Mouse (Mus musculus) ES-E14 (cell line): Measurements from ENCODE around the gene Fuca1. TPM values are rescaled to one million over a fixed set of nuclear protein-coding genes. Genes with fewer than 3 reads are reported as not detected.

ENCODE experiments used
- DNase-seq: peaks from one replicate; pipeline ENCODE4 v3.0.0-alpha.2; 2013; ENCODE audit warnings: low read depth, low spot score
- H3K27ac ChIP-seq: 2 replicates; pipeline ENCODE4 v1.5.1; 2012; ENCODE audit warnings: low read depth, mild to moderate bottlenecking, low read length, moderate library complexity, mixed read lengths; ENCODE audit not compliant: poor library complexity, insufficient read depth, severe bottlenecking
- H3K36me3 ChIP-seq: 2 replicates; pipeline ENCODE4 v1.6.1; 2012; ENCODE audit warnings: mild to moderate bottlenecking, low read length, moderate library complexity, mixed read lengths; ENCODE audit not compliant: control insufficient read depth, poor library complexity, insufficient read depth, severe bottlenecking
- H3K4me1 ChIP-seq, 2 experiments: fragments of 150-350 bp in 1 of 2; sonication (generic) in 1 of 2; 2 replicates each; pipeline ENCODE4 v1.6.1; 2012; ENCODE audit warnings: low read length in 2 of 2, mild to moderate bottlenecking in 1 of 2, mixed read lengths in 1 of 2; ENCODE audit not compliant: control insufficient read depth in 2 of 2, insufficient read depth in 2 of 2, poor library complexity in 1 of 2
- H3K4me3 ChIP-seq, 2 experiments: fragments of 150-350 bp in 1 of 2; sonication (generic) in 1 of 2; 2 replicates each; pipeline ENCODE4 v1.5.1; 2012; ENCODE audit warnings: low read length in 2 of 2, low read depth in 1 of 2, mild to moderate bottlenecking in 1 of 2, mixed read lengths in 1 of 2; ENCODE audit not compliant: insufficient read depth in 1 of 2, poor library complexity in 1 of 2, severe bottlenecking in 1 of 2
- H3K9ac ChIP-seq: 2 replicates; pipeline ENCODE4 v1.6.1; 2012; ENCODE audit warnings: low read depth, mild to moderate bottlenecking, low read length, mixed read lengths; ENCODE audit not compliant: poor library complexity, insufficient read depth, severe bottlenecking
- H3K9me3 ChIP-seq: fragments of 150-350 bp; sonication (generic); 2 replicates; pipeline ENCODE4 v1.6.1; 2012; ENCODE audit warnings: low read depth, mild to moderate bottlenecking, low read length; ENCODE audit not compliant: control insufficient read depth, insufficient read depth
- CHD2 ChIP-seq: IDR thresholded peaks from 2 replicates; pipeline ENCODE4 v1.6.1; 2014; ENCODE audit warnings: mild to moderate bottlenecking, low read depth, low read length, inconsistent platforms
- HCFC1 ChIP-seq: IDR thresholded peaks from 2 replicates; pipeline ENCODE4 v1.6.1; 2012; ENCODE audit warnings: low read length, inconsistent platforms, borderline replicate concordance; ENCODE audit not compliant: insufficient read depth
- MAFK ChIP-seq: IDR thresholded peaks from 2 replicates; pipeline ENCODE4 v1.6.1; 2014; ENCODE audit warnings: mild to moderate bottlenecking, low read depth, low read length, inconsistent platforms; ENCODE audit not compliant: insufficient read depth
- ZC3H11A ChIP-seq: IDR thresholded peaks from 2 replicates; pipeline ENCODE4 v1.6.1; 2012; ENCODE audit warnings: low read depth, mild to moderate bottlenecking, inconsistent platforms, low read length, borderline replicate concordance
- ZNF384 ChIP-seq: IDR thresholded peaks from 2 replicates; pipeline ENCODE4 v1.6.1; 2012; ENCODE audit warnings: low read depth, low read length, inconsistent platforms
- in situ Hi-C, 2 experiments: fragments of 600-800 bp; cut with MboI; formaldehyde crosslinking; loops; one replicate each; pipeline ENCODE4 v1.15.1; 2025; ENCODE audit warnings: low sequenced_read_pairs in 2 of 2, inconsistent platforms in 1 of 2; ENCODE audit not compliant: unreplicated experiment in 2 of 2
- total RNA-seq: library from RNA; depleted of rRNA; stranded (reverse); fragments of 300-350 nt; gene quantifications from 2 replicates; pipeline ENCODE4 v1.2.3, GENCODE M21; 2012

The Fuca1 gene
- total RNA-seq, 1 experiment, result 69.8 TPM

DNA sequence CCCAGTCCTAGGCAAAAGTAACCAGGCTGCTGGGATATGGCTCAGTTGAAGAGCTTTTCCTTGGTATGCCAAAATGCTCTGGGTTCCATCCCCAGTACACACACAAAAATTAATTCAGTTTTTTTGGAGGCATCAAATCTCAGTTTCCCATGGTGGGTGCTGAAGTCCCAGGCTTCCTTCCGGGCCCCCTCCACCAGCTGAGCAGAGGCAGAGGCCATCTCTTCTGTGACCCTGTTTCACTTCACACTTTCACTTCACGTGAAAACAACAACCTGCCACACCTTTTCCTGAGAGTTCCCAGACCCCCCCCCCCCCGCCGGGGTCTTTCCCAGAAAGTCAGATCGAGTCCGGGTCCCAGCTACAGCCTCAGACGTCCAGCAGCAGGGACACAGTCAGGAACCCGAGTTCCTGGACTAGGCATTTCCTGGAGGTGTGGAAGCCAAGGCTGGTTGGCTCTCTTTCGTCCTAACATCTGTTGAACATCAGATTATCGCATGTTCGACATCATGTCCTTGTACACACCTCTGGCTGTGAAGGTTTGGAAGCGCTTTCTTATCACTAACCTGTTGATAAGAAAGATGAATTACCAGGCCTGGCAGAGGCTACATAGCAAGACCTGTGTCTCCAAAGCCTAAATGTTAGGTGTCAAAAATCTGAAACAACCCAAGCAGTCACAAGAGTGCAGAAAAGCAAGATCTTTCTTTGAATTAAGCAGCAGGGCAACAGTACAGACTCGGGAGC lies 11.0 kb upstream of the Fuca1 start:
- in situ Hi-C loops, result no loop called here
- no peaks in the 10 kb centered on the region for H3K4me1 ChIP-seq
- H3K36me3 ChIP-seq, result no peaks in the 10 kb centered on the region
- H3K27ac ChIP-seq, result no peak overlapping the region
- no peaks in the 10 kb centered on the region for H3K9me3 ChIP-seq
- no peak overlapping the region for H3K4me3 ChIP-seq
- no peak for DNase-seq
- H3K9ac ChIP-seq, result no peak overlapping the region
- TF ChIP-seq ZC3H11A, result no peak
- TF ChIP-seq ZNF384, result no peak
- no peak for TF ChIP-seq CHD2
- TF ChIP-seq HCFC1, result no peak
- TF ChIP-seq MAFK, result no peak

DNA sequence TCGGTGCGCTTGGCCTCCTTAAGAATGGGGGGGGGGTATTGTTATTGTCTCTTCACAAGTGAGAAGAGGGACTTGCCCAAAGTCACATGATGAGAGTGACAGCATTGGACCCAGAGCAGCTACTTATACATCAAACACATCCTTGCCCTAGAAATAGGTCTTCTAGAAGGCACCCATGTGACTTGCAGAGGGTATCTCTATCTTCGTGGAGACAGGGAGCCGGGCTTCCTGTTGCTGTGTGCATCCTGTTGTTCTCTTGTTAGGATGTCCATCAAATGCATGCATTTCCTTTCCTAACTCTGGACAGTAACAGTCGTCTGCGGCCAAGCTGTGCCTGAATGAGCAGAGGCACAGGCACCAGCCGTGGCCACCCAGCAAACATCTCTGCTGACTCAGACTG lies 9.0 kb upstream of the Fuca1 start:
- H3K9me3 ChIP-seq, result no peaks in the 10 kb centered on the region
- no peak for TF ChIP-seq CHD2
- no peak for TF ChIP-seq ZNF384
- TF ChIP-seq MAFK, result no peak
- no peak for TF ChIP-seq ZC3H11A
- TF ChIP-seq HCFC1, result no peak
- DNase-seq, result no peak
- no peaks in the 10 kb centered on the region for H3K36me3 ChIP-seq
- in situ Hi-C loops, result no loop called here
- no peak overlapping the region for H3K9ac ChIP-seq
- H3K27ac ChIP-seq, result no peak overlapping the region
- no peaks in the 10 kb centered on the region for H3K4me1 ChIP-seq
- H3K4me3 ChIP-seq, result no peak overlapping the region

DNA sequence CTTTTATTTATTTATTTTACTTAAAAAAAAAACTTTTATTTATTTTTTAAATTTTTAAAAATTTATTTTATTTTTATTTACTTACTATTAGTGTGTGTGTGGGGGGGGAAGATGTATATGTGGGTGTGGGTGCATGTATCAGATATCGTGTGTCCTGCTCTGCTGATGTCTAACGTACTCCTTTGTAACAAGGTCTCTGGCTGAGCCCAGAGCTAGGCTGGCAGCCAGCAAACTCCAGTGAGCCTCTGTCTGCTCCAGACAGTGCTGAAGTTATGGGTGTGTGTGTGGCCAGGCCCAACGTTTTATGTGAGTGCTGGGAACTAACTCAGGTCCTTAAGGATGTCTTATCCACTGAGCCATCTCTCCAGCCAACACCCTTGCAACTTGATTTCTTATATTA lies 8.4 kb upstream of the Fuca1 start:
- Histone ChIP-seq H3K4me1 (no peaks in the 10 kb centered on the region), H3K4me3 (no peak overlapping the region), H3K9me3 (no peaks in the 10 kb centered on the region), H3K9ac (no peak overlapping the region), H3K27ac (no peak overlapping the region), H3K36me3 (no peaks in the 10 kb centered on the region)
- no peak for DNase-seq
- no peak for TF ChIP-seq MAFK
- no peak for TF ChIP-seq ZNF384
- no peak for TF ChIP-seq ZC3H11A
- TF ChIP-seq HCFC1, result no peak
- TF ChIP-seq CHD2, result no peak
- in situ Hi-C loops, result no loop called here

DNA sequence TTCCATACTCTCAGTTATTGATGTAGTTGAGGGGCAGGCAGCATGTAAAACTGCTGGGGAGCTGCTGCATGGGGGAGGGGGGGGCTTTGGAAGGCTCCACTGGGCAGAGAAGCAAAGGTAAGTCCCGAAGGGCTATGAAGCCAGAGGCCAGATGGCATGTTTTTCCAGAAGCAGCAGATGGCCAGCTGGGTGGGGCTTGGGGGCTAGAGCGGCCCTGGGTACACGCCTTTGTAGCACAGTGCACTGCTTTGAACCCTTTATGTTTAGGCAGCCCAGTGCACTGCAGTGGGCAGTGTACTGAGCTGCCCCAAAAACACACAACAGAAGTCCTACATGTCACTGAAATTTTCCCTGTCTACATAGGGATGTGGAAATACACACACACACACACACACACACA lies 7.7 kb upstream of the Fuca1 start:
- H3K4me3 ChIP-seq, result no peak overlapping the region
- no peak overlapping the region for H3K9ac ChIP-seq
- H3K4me1 ChIP-seq, result no peaks in the 10 kb centered on the region
- TF ChIP-seq CHD2, result no peak
- TF ChIP-seq HCFC1, result no peak
- TF ChIP-seq MAFK, result no peak
- no peak for TF ChIP-seq ZC3H11A
- TF ChIP-seq ZNF384, result no peak
- in situ Hi-C loops, result no loop called here
- DNase-seq, result no peak
- H3K9me3 ChIP-seq, result no peaks in the 10 kb centered on the region
- no peak overlapping the region for H3K27ac ChIP-seq
- H3K36me3 ChIP-seq, result no peaks in the 10 kb centered on the region

DNA sequence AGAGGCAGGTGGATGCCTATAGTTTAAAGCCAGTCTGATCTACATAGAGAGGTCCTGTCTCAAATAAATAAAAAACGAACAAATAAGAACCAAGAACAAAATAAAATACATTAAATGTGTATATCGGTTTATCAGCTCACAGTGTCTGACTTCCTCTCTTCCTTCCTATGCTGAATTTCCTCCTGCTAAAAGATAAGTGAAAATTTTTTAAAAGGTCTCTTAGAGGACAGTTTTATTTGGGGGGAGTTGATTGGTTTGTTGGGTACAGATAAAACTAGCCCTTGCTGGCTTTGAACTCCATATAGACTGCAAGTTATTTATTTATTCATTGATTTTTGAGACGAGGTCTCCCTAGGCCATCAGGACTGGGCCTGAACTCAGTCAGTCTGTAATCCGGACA lies 7.1 kb upstream of the Fuca1 start:
- Histone ChIP-seq H3K27ac (no peak overlapping the region), H3K9ac (no peak overlapping the region)

More for the DNA sequence above, 7.1 kb upstream of the Fuca1 start:
- Histone ChIP-seq H3K4me1 (no peaks in the 10 kb centered on the region), H3K36me3 (no peaks in the 10 kb centered on the region), H3K9me3 (no peaks in the 10 kb centered on the region), H3K4me3 (no peak overlapping the region)
- TF ChIP-seq HCFC1, result no peak
- no peak for TF ChIP-seq CHD2
- TF ChIP-seq MAFK, result no peak
- no peak for TF ChIP-seq ZC3H11A
- no peak for TF ChIP-seq ZNF384
- in situ Hi-C loops, result no loop called here
- no peak for DNase-seq
